Mouse (Mus musculus) embryo, embryonic 9.5 days (tissue): ENCODE data around the gene Pgpep1.

Experiments used
- DNase-seq: peaks from one replicate; pipeline ENCODE4 v3.0.0-alpha.2; 2017; ENCODE audit errors: extremely low spot score

Pgpep1 gene

DNA sequence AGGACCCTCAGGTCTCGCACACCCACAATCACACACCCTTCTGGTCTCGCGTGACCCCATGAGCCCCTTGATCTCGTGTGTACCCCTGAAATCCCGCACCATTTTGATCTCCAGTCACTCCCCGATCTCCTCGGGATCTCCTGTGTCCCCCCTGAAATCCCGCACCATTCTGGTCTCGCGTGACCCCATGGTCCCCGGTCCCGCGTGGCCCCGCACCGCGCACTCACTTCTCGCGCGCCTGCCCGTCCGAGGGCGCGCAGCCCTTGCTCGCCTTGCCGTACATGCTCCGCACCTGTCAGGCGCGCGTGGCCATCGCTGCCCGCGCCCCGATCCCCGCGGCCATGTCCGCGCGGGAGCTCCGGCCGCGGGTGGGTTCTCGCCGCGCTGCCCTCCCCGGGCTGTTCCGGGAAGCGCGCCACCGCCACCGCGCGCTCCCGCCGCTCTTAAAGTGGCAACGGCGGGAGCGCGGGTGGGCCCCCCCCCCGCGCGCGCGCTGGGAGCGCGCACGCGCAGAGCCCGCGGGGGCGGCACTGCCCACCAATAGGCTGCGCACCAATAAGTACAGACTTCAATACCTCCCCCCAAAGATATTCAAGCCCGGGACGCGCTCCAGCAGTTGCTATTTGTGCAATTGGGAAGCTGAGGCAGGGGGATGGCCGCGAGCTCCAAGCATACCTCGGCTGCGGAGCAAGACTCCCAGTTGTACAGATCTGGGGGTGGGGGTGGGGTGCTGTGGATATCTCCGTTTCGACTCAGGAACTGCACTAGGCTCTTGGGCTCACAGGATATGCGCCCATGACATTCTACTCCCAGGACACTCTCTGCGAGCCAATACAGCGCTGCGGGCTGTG is 52.1 kb downstream of the Pgpep1 start:
- DNase-seq, result peak; percentile 63

DNA sequence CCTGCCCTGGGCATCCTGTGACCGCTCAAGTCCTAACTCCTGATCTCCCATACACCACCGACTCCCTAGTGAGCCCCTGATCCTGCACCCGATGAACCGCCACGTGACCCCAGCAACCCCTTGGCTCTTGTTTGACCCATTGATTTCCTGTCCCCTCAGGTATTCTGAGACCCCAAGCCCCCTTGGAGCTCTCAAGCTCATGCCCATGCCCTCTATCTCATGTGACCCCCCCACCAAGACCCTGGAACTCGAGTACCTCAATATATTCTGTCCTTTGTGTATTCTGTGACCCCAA is 52.6 kb downstream of the Pgpep1 start:
- no peak for DNase-seq

DNA sequence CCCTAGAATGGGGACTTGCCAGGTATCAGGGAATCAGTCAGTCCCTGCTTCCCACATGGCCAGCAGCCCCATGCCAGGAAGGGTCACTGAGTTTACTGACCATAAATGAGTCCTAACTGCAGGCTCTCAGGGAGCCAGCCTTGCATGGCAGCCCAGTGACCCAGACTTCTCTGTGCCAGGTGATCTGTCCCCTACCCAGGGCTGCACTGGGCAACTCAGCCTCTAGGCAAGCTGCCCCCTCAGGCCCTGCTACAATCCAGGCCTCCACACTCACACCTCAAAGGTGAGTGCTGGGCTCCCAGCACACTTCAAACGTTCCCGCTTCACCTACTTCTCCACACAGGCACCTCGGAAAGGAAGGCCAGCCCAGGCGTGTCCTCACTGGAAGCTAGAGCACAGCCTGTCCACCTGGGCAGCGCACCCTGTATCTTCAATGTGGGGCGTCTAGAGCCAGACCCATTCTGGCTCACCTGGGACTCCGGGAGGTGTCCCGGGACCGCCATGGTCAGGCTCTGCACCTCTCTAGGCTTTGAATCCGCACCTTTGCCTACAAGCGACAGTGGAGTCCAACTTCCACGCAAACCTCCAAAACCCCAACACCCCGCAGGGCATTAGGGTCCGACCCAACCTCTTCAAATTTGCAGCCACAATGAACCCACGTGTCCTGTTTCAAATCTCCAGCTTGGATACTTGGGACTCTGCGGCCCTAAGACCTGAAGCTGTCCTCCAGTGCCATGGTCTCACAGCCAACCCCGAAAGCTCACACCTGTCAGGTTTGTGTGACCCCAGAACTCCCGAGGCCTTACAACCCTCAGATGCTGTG is 53.2 kb downstream of the Pgpep1 start:
- DNase-seq, result no peak

DNA sequence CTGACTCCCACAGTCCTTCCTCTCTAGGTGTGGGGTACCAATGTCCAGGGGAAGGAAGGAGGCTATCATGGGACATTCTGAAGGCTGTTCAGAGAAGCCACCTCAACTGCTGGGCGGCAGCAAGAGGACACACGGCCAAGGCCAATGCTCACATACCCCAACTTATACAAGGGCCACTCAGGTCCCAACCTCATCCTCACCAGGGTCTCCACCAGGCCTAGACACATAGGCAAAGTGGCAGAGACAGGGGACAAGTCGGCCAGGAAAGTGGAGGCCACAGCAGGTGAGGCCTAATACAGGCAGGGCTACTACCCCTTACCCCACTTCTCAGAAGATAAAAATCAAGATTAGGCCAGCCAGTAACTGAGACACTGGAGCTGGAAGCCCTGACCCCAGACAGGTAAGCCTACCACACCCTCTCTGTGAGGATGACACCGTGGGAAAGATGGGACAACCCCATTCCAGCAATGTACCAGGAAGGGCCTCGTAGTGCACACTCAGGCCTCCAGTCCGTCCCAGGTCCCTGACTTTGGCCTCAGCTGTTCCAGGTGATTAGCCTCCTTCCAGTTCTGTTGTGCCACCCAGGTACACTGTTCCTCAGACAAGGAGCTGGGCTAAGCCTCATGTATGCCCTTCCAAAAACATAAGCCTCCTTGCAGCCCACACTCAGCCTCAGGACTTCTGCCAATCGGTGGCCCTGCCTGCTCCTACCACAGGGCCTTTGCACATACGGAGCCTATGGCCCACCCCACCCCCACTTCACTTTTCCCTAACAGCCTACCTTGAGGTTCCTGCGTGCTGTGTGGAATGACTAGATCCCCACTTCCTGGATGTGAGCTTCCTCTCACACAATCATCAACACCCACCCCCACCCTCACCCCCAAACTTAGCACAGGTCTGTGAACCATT is 54.1 kb downstream of the Pgpep1 start:
- DNase-seq, result no peak

DNA sequence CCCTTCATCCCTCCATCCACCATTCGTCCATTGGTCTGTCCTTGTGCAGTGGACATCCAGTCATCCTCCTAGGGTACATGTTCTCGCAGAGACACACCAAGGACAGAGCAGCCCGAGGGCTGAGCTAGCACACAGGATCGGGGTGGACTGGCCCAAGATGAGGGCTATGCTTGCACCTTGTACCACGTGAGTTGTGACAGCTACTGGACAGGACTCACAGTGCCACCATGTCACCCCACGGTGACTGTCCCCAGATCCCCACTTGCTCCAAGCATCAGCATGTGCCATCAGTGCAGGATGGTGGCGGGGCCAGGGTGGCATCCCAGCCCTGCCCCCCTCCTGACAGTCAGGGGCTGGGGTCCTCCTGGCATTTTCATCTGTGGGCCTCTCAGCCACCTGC is 55.6 kb downstream of the Pgpep1 start:
- DNase-seq, result no peak

DNA sequence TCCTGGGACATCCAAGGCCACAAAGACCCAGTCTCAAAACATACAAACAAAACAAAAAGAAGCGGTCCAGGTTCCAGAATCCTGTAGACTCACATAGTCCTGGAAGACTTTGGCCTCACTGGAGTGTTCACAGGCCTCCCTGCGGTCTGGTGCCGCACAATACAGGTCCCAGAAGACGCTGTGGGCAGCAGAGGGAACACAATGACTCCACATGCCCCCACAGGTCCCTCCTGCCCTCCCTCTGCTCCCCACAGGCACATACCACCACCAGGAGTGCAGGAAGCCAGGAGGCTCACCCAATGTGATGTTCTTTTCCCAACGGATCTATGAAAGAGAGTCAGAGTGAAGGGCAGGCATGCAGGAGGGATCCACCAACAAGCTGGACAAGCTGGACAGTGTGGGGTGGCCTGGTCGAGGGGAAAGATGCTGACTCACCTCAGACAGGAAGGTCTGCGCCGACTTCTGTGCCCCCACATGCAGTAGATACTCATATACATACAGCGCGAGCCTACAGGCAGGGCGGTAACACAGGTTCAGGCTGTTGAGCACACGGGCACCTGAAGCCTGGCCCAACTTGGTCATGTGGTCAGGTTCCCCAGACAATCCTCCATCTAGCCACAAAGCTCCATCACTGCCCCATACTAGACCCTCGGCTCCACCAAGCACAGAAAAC is 57.9 kb downstream of the Pgpep1 start:
- DNase-seq, result no peak

DNA sequence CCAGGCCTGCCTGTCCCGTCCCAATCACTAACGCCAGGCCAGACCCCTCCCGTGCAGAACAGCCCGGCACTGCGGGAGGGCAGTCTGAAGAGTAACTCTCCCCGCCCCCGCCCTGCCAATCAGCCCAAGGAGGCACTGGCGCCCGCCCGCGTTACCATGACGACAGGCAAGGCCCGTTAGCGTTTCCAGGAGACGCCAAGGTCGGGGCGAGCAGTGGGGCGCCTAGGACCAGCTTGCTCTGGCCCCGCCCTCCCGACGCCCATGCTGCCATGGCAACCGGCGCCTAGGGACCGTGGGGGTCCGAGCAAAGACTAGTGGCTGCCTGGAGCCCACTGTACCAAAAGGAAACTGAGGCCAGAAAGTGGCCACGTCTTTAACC is 58.9 kb downstream of the Pgpep1 start:
- DNase-seq, result peak; percentile 92

DNA sequence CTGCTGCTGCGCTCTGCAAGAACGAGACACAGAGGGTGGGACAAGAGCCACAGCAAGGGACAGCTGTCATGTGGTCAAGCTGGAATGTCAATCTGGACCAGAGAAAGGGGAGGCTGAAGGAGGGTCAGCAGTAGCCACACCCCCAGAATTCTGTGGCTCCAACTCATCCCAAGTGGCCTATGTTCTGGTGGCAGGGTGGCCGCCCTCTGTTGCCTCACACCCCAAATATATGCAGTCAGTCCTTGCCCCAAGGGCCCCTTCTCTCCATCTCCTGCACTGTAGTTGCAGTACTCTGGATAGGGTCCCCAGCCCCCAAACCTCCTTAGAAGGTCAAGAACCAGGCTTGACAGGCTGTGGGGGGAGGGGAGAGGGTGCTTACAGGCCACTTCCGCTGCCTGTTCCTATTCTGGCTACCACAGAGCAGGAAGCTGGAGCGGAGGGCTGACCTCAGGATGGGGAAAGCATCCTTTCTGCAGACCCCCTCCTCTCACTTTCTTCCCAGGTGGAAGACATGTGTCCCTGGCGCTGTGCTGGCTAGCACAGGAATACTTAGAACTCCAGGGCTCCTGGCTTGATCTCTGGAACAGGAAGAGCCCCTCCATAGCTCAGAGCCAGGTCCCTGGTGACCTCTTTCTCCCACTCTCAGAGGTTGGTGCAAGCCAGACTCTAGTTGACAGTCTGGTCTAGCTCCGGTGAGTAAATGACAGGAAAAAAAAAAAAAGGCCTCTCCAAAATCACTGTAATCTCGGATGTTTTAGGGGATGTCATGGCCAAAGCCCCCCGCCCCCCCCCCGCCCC is 59.5 kb downstream of the Pgpep1 start:
- peak; percentile 66 for DNase-seq

DNA sequence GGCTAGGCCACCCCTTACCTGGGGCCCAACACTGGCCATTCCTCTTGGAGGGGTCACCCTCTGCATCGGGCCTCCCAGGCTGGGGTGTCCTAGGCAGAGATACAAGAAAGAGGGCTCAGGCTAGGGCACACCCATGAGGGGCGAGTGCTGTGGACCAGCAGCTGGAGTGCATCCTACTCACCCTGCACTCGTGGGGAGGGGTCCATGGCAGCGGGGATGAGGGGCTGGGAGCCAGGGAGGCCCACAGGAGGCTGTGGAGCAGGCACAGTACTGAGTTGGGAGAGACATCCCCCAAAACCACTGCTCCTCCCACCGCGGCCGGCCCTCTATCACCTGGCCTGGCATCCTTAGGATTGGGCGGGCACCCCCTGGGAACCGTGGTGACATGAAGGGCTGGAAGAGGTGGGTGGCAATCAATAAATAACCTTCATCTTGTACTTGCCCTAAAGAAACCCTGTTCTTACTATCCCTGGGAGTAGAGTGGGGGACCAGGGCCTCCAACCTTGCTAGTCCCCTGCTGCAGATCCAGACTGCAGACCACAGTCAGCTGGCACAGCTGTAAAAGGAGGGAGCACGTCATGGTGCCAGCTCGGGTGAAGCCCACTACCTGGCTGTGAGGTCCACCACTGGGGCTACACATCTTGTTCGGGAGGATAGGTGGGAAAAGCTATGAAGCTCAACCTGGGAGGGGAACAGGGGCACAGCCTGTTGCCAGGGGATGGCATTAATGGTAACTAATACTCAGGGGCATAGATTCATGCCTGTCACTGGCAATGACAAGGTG is 60.5 kb downstream of the Pgpep1 start:
- no peak for DNase-seq

DNA sequence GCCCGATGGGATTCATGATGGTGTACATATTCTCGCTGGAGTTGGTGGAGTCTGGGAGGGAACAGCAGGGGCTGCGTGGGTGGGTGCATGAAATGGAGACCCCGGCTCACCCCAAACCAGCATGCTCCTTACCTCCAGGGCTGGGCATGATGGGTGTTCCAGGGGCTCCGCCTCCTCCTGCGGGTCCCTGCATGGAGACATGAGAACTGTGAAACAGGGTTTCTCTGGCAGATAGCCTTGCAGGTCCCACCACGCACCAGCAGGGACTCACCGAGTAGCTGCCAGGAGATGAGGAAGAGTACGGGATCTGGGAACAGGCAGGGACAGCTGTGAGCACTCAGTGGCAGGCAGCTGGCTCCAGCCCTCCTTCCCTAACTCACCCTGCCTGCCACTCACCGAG is 61.5 kb downstream of the Pgpep1 start:
- DNase-seq, result no peak

DNA sequence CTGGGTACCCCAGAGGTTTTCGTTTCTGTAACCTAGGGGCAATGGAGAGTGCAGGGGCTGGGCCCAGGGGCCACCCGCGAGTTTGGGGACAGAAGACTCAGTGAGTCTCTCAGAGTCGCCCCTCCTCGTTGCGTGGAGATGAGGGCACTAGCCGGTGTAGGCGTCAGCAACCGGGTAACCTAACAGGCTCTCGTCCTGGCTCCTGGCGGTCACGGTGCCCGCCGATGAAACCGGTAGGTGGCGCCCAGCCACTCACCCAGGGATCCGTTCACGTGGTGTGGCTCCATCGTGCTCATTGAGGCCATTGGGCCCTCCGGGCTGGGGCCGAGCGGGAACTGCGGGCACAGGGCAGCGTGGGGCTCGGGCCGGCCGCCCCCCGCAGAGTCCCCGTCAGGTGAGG is 61.9 kb downstream of the Pgpep1 start:
- peak; percentile 89 for DNase-seq

DNA sequence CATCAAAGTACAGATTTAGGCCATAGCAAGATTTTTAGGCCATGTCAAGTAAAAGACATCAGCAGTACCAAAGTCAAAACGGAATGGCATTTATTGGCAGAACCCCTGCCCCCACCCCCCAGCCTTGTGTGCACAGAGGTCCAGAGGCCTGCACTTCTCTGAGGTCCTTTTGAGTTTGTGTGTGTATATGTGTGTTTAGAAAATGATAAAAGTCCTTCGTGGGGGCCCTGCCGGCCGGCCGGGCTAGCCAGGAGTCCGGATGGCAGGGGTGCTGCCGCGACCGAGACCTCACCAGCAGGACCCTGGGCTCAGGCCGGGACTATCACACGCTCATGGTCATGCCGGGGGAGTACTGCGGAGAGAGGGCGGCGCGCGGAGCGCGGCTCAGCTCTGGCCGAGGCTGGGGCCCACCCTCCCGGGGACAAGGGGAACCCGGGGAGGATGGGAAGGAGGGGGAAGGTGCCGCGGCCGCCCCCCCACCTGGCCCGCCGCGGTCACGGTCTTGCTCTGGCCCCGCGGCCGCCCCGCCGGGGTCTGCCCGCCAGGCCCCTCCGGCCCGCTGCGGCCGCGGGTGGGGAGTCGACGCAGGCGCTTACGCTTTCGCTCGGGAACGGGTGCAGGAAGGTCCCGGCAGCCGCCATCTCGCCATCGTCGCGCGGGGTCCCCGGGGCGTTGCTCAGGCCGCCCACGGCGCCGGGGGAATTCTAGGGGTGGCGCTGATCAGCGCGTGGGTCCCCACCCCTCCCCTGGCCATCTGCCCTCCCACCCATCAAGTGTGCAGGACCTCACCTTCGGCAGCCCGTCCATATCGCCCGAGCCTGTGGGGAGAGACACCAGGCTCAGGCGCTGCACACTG is 62.5 kb downstream of the Pgpep1 start:
- peak; percentile 47 for DNase-seq

DNA sequence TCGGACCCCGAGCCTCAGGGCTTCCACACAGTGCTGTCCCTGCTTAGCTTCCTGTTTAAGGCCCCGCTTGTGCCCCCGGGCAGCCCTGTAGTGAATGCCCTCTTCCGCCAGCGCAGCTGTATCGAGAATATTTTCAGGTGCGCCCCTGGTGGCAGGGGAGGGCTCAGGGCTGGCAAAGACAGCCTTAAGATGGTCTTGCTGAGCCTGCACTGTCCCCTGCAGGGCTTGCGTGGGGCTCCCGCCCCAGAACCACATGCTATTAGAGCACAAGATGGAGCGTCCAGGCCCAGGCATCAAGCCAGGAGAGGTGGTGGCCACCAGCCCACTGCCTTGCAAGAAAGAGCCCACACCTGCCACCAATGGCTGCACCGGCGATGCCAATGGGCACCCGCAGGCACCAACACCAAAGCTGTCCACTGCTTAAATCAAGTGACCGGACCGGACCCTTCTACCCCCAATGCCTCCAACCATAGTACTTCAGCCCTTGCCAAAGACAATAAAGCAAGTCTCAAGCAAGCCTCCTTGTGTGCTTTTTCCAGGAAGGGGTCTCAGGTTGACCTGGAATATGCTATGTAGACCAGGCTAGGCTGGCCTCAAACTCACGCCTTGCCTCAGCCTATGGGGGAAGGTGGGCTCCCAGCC is 63.3 kb downstream of the Pgpep1 start:
- DNase-seq, result no peak
